Mouse (Mus musculus): Measurements from ENCODE around the gene Tradd. TPM values are rescaled to one million over a fixed set of nuclear protein-coding genes. Genes with fewer than 3 reads are reported as not detected.

The Tradd gene
- polyA plus RNA-seq, 1 experiment from 2014 or later = 14.6 TPM

DNA sequence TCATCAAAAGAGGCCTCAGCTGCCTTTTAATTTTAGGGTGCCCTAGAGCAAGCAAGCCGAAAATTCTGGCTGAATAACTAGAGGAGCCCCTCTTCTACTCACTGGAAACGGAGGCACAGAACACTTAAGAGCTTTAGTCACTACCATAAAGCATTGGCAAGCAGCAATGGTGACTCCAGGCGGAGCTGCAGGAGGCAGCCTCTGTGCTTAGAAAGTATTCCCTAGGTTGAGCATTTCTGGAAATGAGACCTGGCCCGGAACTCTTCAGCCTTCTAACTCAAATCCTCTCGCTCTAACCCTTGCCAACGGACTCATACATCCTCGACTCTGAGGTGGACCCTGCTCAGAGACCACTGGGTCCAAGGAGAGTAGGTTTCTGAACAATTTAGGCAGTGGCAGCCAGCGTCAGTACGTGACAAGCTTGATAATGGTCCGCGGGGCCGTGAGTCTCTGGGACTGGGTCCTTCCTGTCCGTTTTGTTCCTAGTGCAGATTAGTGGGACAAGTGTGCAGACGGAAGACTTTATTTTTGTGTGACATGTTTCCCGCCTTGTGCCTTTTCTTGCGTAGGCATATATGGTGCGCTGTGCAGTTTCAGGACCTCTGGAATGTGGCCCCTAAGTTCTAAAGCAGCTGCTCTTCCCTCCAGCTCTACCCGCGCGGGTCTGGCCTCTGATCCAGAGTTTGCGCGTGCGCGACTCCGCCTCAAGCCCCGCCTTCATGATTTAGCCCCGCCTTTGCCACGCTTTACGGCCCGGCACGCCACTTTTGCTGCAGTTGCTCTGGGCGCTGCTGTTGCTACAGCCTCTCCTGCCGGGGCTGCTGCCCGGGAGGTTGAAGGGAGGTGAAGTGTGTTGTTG lies 39.8 kb downstream of the Tradd start, which contains the start of gene D230025D16Rik:
TSS of gene D230025D16Rik (plus strand) at position 733 of the 859 bp plus-strand sequence.
- Histone ChIP-seq H3K4me1 (peaks cover 18% of the 10 kb centered on the region), H3K9ac (replicated peaks) (peak within 1 kb of the TSS; percentile 88), H3K4me2 (replicated peaks) (peak within 1 kb of the TSS; percentile 75), H3K27me3 (no peaks in the 10 kb centered on the region), H3K9me3 (no peaks in the 10 kb centered on the region), H3K27ac (replicated peaks) (peak within 1 kb of the TSS; percentile 84), H3K4me3 (peak within 1 kb of the TSS; percentile 96), H3K36me3 (no peaks in the 10 kb centered on the region)
- 2% methylated on average over 34 of the region's 34 CpGs for WGBS
- ATAC-seq (ENCODE audit: low FRiP score, low read depth) = peak; percentile 96

DNA sequence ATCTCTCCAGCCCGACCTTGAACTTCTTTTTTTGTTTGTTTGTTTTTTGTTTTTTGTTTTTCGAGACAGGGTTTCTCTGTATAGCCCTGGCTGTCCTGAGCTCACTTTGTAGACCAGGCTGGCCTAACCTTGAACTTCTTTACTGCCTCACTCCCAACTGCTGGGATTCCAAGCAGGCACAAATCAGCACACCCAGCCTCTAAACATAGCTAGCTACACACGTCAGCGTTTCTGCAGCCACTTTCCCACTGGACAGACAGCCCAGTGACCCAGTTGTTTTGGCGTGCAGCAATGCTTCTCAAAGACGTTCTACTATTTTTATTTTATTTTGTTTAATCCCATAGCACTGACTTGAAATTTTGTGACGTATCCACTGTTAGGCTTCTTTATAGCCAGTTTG lies 40.6 kb downstream of the Tradd start:
- WGBS = 87% methylated on average over 7 of the region's 7 CpGs
- Histone ChIP-seq H3K27me3 (no peaks in the 10 kb centered on the region), H3K4me3 (no peak overlapping the region), H3K4me2 (replicated peaks) (no peak overlapping the region), H3K27ac (replicated peaks) (no peak overlapping the region), H3K36me3 (no peaks in the 10 kb centered on the region), H3K9me3 (no peaks in the 10 kb centered on the region), H3K9ac (replicated peaks) (no peak overlapping the region), H3K4me1 (peaks cover 18% of the 10 kb centered on the region)
- ATAC-seq (ENCODE audit: low FRiP score, low read depth) = no peak

DNA sequence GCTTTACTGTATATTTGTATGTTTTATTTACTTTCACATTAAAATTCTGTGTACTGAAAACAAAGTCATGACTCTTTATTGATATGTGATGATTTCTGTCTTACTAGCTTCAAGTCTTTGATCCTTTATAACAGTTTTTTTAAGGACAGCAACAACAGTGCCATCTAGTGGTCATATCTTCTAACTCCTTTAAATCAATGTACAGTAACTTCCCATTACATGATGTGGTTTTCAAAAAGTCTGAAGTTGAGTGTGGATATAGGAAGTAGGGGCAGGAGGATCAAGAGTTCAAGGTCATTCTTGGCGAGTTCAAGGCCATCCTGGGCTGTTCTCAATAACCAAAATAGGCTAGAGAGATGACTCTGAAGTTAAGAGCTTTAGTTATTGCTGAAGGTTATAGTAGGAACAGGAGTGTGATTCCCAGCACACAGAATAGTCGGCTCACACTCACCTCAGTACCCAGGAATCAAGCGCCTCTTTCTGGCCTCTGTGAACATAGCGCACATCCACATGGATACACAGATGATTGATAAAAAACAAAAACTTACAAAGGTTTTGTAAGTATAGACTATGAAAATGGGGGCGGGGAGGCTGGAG lies 46.4 kb downstream of the Tradd start:
- no peaks in the 10 kb centered on the region for H3K27me3 ChIP-seq
- no peak overlapping the region for H3K27ac ChIP-seq (replicated peaks)
- H3K4me1 ChIP-seq = no peaks in the 10 kb centered on the region
- 83% methylated on average over 5 of the region's 5 CpGs for WGBS
- H3K9ac ChIP-seq (replicated peaks) = no peak overlapping the region
- no peak overlapping the region for H3K4me2 ChIP-seq (replicated peaks)
- H3K9me3 ChIP-seq = no peaks in the 10 kb centered on the region
- peaks cover 4% of the 10 kb centered on the region; the same call in 1 of the 2 replicates for H3K36me3 ChIP-seq
- H3K4me3 ChIP-seq = no peak overlapping the region
- 0 out of 2 replicates have a peak, but pooled peaks have one; percentile 34 for ATAC-seq (ENCODE audit: low FRiP score, low read depth)

DNA sequence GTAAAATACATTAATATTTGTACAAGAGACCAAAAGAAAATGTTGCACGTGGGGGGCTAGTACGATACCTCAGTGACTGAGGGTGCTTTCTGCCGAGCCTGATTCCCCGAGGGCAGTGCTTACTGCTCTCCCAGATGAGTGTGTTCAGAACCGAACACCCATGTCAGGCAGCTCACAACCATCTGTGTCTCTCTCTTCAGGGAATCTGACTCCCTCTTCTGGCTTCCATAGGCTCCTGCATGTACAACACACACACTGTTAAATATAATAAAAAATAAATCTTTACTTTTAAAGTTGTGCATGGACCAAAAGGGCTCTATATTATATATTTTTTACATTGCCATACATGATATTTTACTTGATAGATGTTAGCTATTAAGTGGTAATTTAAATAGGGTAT lies 50.3 kb downstream of the Tradd start:
- no peak for ATAC-seq (ENCODE audit: low FRiP score, low read depth)
- Histone ChIP-seq H3K36me3 (peaks cover 4% of the 10 kb centered on the region; the same call in 1 of the 2 replicates), H3K9me3 (no peaks in the 10 kb centered on the region)

DNA sequence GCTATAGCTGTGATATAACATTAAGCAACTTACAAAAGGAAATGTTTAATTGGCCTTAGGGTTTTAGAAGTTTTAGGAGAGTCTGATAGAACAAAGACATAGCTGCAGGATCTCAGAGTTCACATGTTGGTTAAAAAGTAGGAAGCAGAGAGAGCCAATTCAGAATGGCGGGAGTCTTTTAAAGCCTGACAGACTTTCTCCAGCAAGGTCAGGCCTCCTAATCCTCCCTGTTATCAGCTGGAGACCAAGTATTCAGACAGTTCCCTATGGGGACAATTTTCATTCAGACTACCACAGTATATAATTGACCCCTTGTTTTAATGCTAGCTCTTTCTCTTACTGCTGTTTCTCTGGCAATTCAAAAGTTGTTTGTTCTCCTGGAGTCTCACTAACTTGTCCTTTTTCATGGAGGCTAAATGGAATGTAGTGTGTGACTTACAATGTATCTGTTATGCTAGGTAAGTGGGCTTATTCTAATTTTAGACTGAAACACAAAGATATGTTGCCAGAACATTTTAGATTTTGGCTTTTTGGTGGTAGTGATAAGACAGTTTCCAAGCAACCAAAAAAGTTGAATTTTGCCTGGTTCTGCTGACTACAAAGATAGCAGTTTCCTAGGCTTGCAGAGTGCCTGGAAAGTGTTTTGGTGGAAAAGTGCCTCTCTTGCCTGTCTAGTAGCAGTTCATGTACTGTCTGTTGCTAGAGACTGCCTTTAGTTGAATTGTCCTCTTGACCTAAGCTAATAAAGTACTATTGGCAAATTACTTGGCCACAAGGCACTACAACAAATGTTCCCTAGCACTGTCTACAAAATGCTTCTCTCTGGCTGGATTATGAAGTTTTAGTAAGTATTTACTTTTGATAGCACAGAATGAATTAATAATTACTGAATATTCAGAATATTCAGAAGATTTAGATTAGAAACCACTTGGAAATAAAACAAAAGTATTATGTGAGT lies 55.0 kb downstream of the Tradd start:
- no peak overlapping the region for H3K27ac ChIP-seq (replicated peaks)
- H3K4me2 ChIP-seq (replicated peaks) = no peak overlapping the region
- no peak overlapping the region for H3K9ac ChIP-seq (replicated peaks)
- no peak for ATAC-seq (ENCODE audit: low FRiP score, low read depth)
- WGBS = 35% methylated on average over 1 of the region's 1 CpGs
- H3K36me3 ChIP-seq = peaks cover 6% of the 10 kb centered on the region; the same call in 1 of the 2 replicates
- no peaks in the 10 kb centered on the region for H3K27me3 ChIP-seq
- H3K9me3 ChIP-seq = no peaks in the 10 kb centered on the region
- H3K4me1 ChIP-seq = no peaks in the 10 kb centered on the region
- no peak overlapping the region for H3K4me3 ChIP-seq

More for the DNA sequence above, 50.3 kb downstream of the Tradd start:
- no peak overlapping the region for H3K9ac ChIP-seq (replicated peaks)
- 86% methylated on average over 5 of the region's 5 CpGs for WGBS
- H3K4me2 ChIP-seq (replicated peaks) = no peak overlapping the region
- H3K4me3 ChIP-seq = no peak overlapping the region
- no peak overlapping the region for H3K27ac ChIP-seq (replicated peaks)
- H3K27me3 ChIP-seq = no peaks in the 10 kb centered on the region
- no peaks in the 10 kb centered on the region for H3K4me1 ChIP-seq

MicroRNAs encoded within 50 kb of the gene (microRNA counts, 519-probe panel; counts per million panel counts)
- microRNA mmu-miR-328 = 3,332 counts per million, percentile 15 among the panel's probes with 10 or more counts

Small RNA genes within 50 kb of the gene (microRNA-seq; reads per million reads assigned to microRNA genes)
- not detected for gene Gm27320
- 386 reads per million, percentile 67 among the genes with 10 or more reads in this experiment for gene Mir328

Other genes with a start within 250 kb of the Tradd start
- gene Ces3a, start 216.0 kb downstream of the Tradd start, polyA plus RNA-seq (2016; fragmentation: Nextera tagmentation; extraction: Ambion mirVana) = not detected in 2 replicates
- not detected in 2 replicates for gene Ces3b, start 180.9 kb downstream of the Tradd start, polyA plus RNA-seq (2016; fragmentation: Nextera tagmentation; extraction: Ambion mirVana)
- not detected in 2 replicates for gene Ces4a, start 132.8 kb downstream of the Tradd start, polyA plus RNA-seq (2016; fragmentation: Nextera tagmentation; extraction: Ambion mirVana)
- 46.0 and 49.0 TPM in 2 replicates for gene Cbfb, start 93.9 kb downstream of the Tradd start, polyA plus RNA-seq (2016; fragmentation: Nextera tagmentation; extraction: Ambion mirVana)
- gene D230025D16Rik, start 39.5 kb downstream of the Tradd start, polyA plus RNA-seq (2016; fragmentation: Nextera tagmentation; extraction: Ambion mirVana) = 29.9 and 30.5 TPM in 2 replicates
- 7.6 and 9.8 TPM in 2 replicates for gene B3gnt9, start 9.5 kb downstream of the Tradd start, polyA plus RNA-seq (2016; fragmentation: Nextera tagmentation; extraction: Ambion mirVana)
- 0.77 and 0.87 TPM in 2 replicates for gene Fbxl8, start within 50 bp of the Tradd start, polyA plus RNA-seq (2016; fragmentation: Nextera tagmentation; extraction: Ambion mirVana)
- gene Hsf4, start 5.2 kb upstream of the Tradd start, polyA plus RNA-seq (2016; fragmentation: Nextera tagmentation; extraction: Ambion mirVana) = 0.14 TPM in 1 of 2 replicates, not detected in the other
- 3.3 and 3.9 TPM in 2 replicates for gene Nol3, start 11.5 kb upstream of the Tradd start, polyA plus RNA-seq (2016; fragmentation: Nextera tagmentation; extraction: Ambion mirVana)
- 54.8 and 59.8 TPM in 2 replicates for gene 4931428F04Rik, start 25.3 kb upstream of the Tradd start, polyA plus RNA-seq (2016; fragmentation: Nextera tagmentation; extraction: Ambion mirVana)
- gene Exoc3l, start 31.5 kb upstream of the Tradd start, polyA plus RNA-seq (2016; fragmentation: Nextera tagmentation; extraction: Ambion mirVana) = 12.0 and 12.8 TPM in 2 replicates
- gene E2f4, start 33.1 kb upstream of the Tradd start, polyA plus RNA-seq (2016; fragmentation: Nextera tagmentation; extraction: Ambion mirVana) = 76.6 and 76.8 TPM in 2 replicates
- 1.7 and 2.4 TPM in 2 replicates for gene Elmo3, start 41.0 kb upstream of the Tradd start, polyA plus RNA-seq (2016; fragmentation: Nextera tagmentation; extraction: Ambion mirVana)
- gene Lrrc29, start 61.7 kb upstream of the Tradd start, polyA plus RNA-seq (2016; fragmentation: Nextera tagmentation; extraction: Ambion mirVana) = 1.2 and 1.3 TPM in 2 replicates
- 93.7 and 96.8 TPM in 2 replicates for gene Tmem208, start 61.7 kb upstream of the Tradd start, polyA plus RNA-seq (2016; fragmentation: Nextera tagmentation; extraction: Ambion mirVana)
- 1.1 and 2.0 TPM in 2 replicates for gene Fhod1, start 83.3 kb upstream of the Tradd start, polyA plus RNA-seq (2016; fragmentation: Nextera tagmentation; extraction: Ambion mirVana)
- 4.6 and 5.4 TPM in 2 replicates for gene Slc9a5, start 84.2 kb upstream of the Tradd start, polyA plus RNA-seq (2016; fragmentation: Nextera tagmentation; extraction: Ambion mirVana)
- 0.68 and 0.92 TPM in 2 replicates for gene Plekhg4, start 108.7 kb upstream of the Tradd start, polyA plus RNA-seq (2016; fragmentation: Nextera tagmentation; extraction: Ambion mirVana)
- not detected in 2 replicates for gene Kctd19, start 148.9 kb upstream of the Tradd start, polyA plus RNA-seq (2016; fragmentation: Nextera tagmentation; extraction: Ambion mirVana)
- gene Lrrc36, start 149.0 kb upstream of the Tradd start, polyA plus RNA-seq (2016; fragmentation: Nextera tagmentation; extraction: Ambion mirVana) = 3.4 and 3.6 TPM in 2 replicates
- gene Tppp3, start 206.9 kb upstream of the Tradd start, polyA plus RNA-seq (2016; fragmentation: Nextera tagmentation; extraction: Ambion mirVana) = 86.8 and 94.2 TPM in 2 replicates
- gene Zdhhc1, start 232.3 kb upstream of the Tradd start, polyA plus RNA-seq (2016; fragmentation: Nextera tagmentation; extraction: Ambion mirVana) = 29.9 and 30.9 TPM in 2 replicates

Measured in midbrain, embryonic 12.5 days (tissue).